Mouse (Mus musculus) bone marrow, adult 2 months (tissue): ENCODE results near the gene Lims1.

Experiments used
- CTCF ChIP-seq: fragments of 200-500 bp; IDR thresholded peaks from 2 replicates; pipeline ENCODE4 v1.5.1; 2011; ENCODE audit warnings: low read length, control low read depth; ENCODE audit not compliant: control insufficient read depth, insufficient read depth
- POLR2A ChIP-seq: fragments of 200-500 bp; IDR thresholded peaks from 2 replicates; pipeline ENCODE4 v1.6.1; 2011; ENCODE audit warnings: low read depth, mild to moderate bottlenecking, control low read depth, low read length, borderline replicate concordance; ENCODE audit not compliant: control insufficient read depth

GRCm38 (mm10) chr10:58295605-58296004, 27.7 kb upstream of the Lims1 start:
- TF ChIP-seq CTCF (no peak), POLR2A (no peak)
